Mouse (Mus musculus): ENCODE measurements around the gene Vmn1r121. TPM values are rescaled to one million over a fixed set of nuclear protein-coding genes. Genes with fewer than 3 reads are reported as not detected.
"Not testable (repeated sequence)": the region's sequence is repeated elsewhere in the genome, so short reads cannot be mapped to it uniquely, and the experiment has no call there.

Gene Vmn1r121
- polyA plus RNA-seq (2015; fragmentation: Nextera tagmentation; extraction: Ambion mirVana): not detected in 2 replicates

DNA sequence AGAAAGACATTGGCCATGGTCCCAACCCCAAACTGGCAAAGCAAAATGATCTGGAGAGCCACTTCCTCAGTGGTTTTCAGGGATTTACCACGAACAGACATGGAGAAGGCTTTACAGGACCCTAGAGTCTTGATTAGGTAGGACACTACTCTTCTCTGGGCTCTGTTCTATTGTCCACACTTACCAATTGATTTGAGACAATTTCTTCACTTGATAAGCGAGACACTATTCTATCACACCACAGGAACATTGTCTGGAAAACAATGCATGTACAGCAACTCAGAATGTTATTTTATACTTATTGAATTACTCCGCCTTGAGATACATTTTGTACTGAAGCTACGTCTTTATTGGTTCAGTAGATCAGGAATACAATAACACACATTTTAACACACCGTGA, at the start of gene Vmn1r121:
Gene Vmn1r121 (minus strand): TSS at position 101 of the 400 bp plus-strand sequence.
- not testable (repeated sequence) for H3K27ac ChIP-seq (ENCODE audit: low read depth, low read length); H3K4me1 ChIP-seq (replicated peaks; ENCODE audit: control insufficient read depth, insufficient read depth, low read length); H3K9ac ChIP-seq (ENCODE audit: low read depth, low read length); H3K36me3 ChIP-seq (ENCODE audit: control insufficient read depth, insufficient read depth); ATAC-seq; H3K4me2 ChIP-seq (replicated peaks; ENCODE audit: low read depth); H3K27me3 ChIP-seq (replicated peaks; ENCODE audit: control insufficient read depth, insufficient read depth, low read length); H3K4me3 ChIP-seq (ENCODE audit: low read depth, low read length); H3K9me3 ChIP-seq (ENCODE audit: control insufficient read depth)
- WGBS: 65% methylated on average over 4 of the region's 5 CpGs

DNA sequence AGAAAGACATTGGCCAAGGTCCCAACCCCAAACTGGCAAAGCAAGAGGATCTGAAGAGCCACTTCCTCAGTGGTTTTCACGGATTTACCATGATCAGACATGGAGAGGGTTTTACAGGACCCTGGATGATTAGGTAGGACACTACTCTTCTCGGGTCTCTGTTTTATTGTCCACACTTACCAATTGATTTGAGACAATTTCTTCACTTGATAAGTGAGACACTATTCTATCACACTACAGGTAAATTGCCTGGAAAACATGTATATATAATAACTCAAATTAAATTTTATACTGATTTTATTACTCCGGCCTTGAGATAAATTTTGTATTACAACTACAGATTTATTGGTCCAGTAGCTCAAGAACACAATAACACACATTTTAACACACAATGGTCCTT, 35.7 kb upstream of the Vmn1r121 start, which contains the start of gene Vmn1r122:
Gene Vmn1r122 (minus strand): TSS at position 101 of the 400 bp plus-strand sequence.
- not testable (repeated sequence) for H3K27ac ChIP-seq (ENCODE audit: low read depth, low read length); H3K4me1 ChIP-seq (replicated peaks; ENCODE audit: control insufficient read depth, insufficient read depth, low read length); H3K4me3 ChIP-seq (ENCODE audit: low read depth, low read length); H3K9ac ChIP-seq (ENCODE audit: low read depth, low read length); H3K4me2 ChIP-seq (replicated peaks; ENCODE audit: low read depth); ATAC-seq; H3K36me3 ChIP-seq (ENCODE audit: control insufficient read depth, insufficient read depth); H3K9me3 ChIP-seq (ENCODE audit: control insufficient read depth); H3K27me3 ChIP-seq (replicated peaks; ENCODE audit: control insufficient read depth, insufficient read depth, low read length)
- 67% methylated on average over 2 of the region's 3 CpGs for WGBS

DNA sequence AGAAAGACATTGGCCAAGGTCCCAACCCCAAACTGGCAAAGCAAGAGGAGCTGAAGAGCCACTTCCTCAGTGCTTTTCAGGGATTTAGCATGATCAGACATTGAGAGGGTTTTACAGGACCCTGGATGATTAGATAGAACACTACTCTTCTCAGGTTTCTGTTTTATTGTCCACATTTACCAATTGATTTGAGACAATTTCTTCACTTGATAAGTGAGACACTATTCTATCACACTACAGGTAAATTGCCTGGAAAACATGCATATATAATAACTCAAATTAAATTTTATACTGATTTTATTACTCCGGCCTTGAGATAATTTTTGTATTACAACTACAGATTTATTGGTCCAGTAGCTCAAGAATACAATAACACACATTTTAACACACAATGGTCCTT, 44.6 kb downstream of the Vmn1r121 start, which contains the start of gene Vmn1r120:
Gene Vmn1r120 (minus strand): TSS at position 101 of the 400 bp plus-strand sequence.
- not testable (repeated sequence) for H3K4me3 ChIP-seq (ENCODE audit: low read depth, low read length); H3K36me3 ChIP-seq (ENCODE audit: control insufficient read depth, insufficient read depth)

More for the DNA sequence above, 44.6 kb downstream of the Vmn1r121 start, which contains the start of gene Vmn1r120:
- whole genome bisulfite sequencing: 69% methylated on average over 1 of the region's 1 CpGs
- H3K4me2 ChIP-seq (replicated peaks; ENCODE audit: low read depth); H3K9ac ChIP-seq (ENCODE audit: low read depth, low read length); H3K27me3 ChIP-seq (replicated peaks; ENCODE audit: control insufficient read depth, insufficient read depth, low read length); H3K27ac ChIP-seq (ENCODE audit: low read depth, low read length); H3K4me1 ChIP-seq (replicated peaks; ENCODE audit: control insufficient read depth, insufficient read depth, low read length); ATAC-seq; H3K9me3 ChIP-seq (ENCODE audit: control insufficient read depth): not testable (repeated sequence)

Other genes with a start within 250 kb of the Vmn1r121 start
- gene Vmn1r116, start 226.3 kb downstream of the Vmn1r121 start, polyA plus RNA-seq (2015; fragmentation: Nextera tagmentation; extraction: Ambion mirVana): not detected in 2 replicates
- not detected in 2 replicates for gene Vmn1r117, start 214.4 kb downstream of the Vmn1r121 start, polyA plus RNA-seq (2015; fragmentation: Nextera tagmentation; extraction: Ambion mirVana)
- gene Vmn1r118, start 186.2 kb downstream of the Vmn1r121 start, polyA plus RNA-seq (2015; fragmentation: Nextera tagmentation; extraction: Ambion mirVana): not detected in 2 replicates
- not detected in 2 replicates for gene Vmn1r119, start 86.1 kb downstream of the Vmn1r121 start, polyA plus RNA-seq (2015; fragmentation: Nextera tagmentation; extraction: Ambion mirVana)
- gene Vmn1r120, start 44.7 kb downstream of the Vmn1r121 start, polyA plus RNA-seq (2015; fragmentation: Nextera tagmentation; extraction: Ambion mirVana): not detected in 2 replicates
- gene Vmn1r122, start 35.6 kb upstream of the Vmn1r121 start, polyA plus RNA-seq (2015; fragmentation: Nextera tagmentation; extraction: Ambion mirVana): not detected in 2 replicates
- not detected in 2 replicates for gene Vmn1r123, start 63.7 kb upstream of the Vmn1r121 start, polyA plus RNA-seq (2015; fragmentation: Nextera tagmentation; extraction: Ambion mirVana)
- not detected in 2 replicates for gene Gm5157, start 91.9 kb upstream of the Vmn1r121 start, polyA plus RNA-seq (2015; fragmentation: Nextera tagmentation; extraction: Ambion mirVana)
- not detected in 2 replicates for gene Vmn1r124, start 162.1 kb upstream of the Vmn1r121 start, polyA plus RNA-seq (2015; fragmentation: Nextera tagmentation; extraction: Ambion mirVana)
- not detected in 2 replicates for gene Vmn1r125, start 173.7 kb upstream of the Vmn1r121 start, polyA plus RNA-seq (2015; fragmentation: Nextera tagmentation; extraction: Ambion mirVana)
- gene Vmn1r126, start 203.0 kb upstream of the Vmn1r121 start, polyA plus RNA-seq (2015; fragmentation: Nextera tagmentation; extraction: Ambion mirVana): not detected in 2 replicates
- gene Vmn1r127, start 221.3 kb upstream of the Vmn1r121 start, polyA plus RNA-seq (2015; fragmentation: Nextera tagmentation; extraction: Ambion mirVana): not detected in 2 replicates

Measured in intestine, postnatal 0 days (tissue).